Mouse (Mus musculus) hindbrain, embryonic 16.5 days (tissue): ENCODE data around the gene Fignl1. TPM values are rescaled to one million over a fixed set of nuclear protein-coding genes. Genes with fewer than 3 reads are reported as not detected.

Experiments
- ATAC-seq: fragments of 200-750 bp; cut with Nextera tagmentation; 2 replicates; pipeline ENCODE4 v1.8.0; 2017; ENCODE audit warnings: moderate TSS enrichment, moderate library complexity
- H3K27ac ChIP-seq: fragments of 300-500 bp; sonication (generic); 2 replicates; pipeline ENCODE4 v1.5.1; 2014; ENCODE audit warnings: low read depth, mild to moderate bottlenecking, control low read depth, low read length, moderate library complexity
- H3K27me3 ChIP-seq: fragments of 300-500 bp; sonication (generic); replicated peaks from 2 replicates; pipeline ENCODE4 v1.6.1; 2014; ENCODE audit warnings: low read length; ENCODE audit not compliant: control insufficient read depth, insufficient read depth
- H3K36me3 ChIP-seq: fragments of 300-500 bp; sonication (generic); 2 replicates; pipeline ENCODE4 v1.6.1; 2014; ENCODE audit warnings: mild to moderate bottlenecking, low read length, moderate library complexity, mixed read lengths; ENCODE audit not compliant: control insufficient read depth, insufficient read depth
- H3K4me1 ChIP-seq: fragments of 300-500 bp; sonication (generic); 2 replicates; pipeline ENCODE4 v1.6.1; 2014; ENCODE audit warnings: low read depth, low read length; ENCODE audit not compliant: control insufficient read depth, insufficient read depth
- H3K4me2 ChIP-seq: fragments of 300-500 bp; sonication (generic); 2 replicates; pipeline ENCODE4 v1.6.1; 2014; ENCODE audit warnings: mild to moderate bottlenecking, low read length, control low read depth, moderate library complexity
- H3K4me3 ChIP-seq: fragments of 300-500 bp; sonication (generic); 2 replicates; pipeline ENCODE4 v1.5.1; 2014; ENCODE audit warnings: mild to moderate bottlenecking, low read length, control low read depth, moderate library complexity
- H3K9ac ChIP-seq: fragments of 300-500 bp; sonication (generic); 2 replicates; pipeline ENCODE4 v1.6.1; 2014; ENCODE audit warnings: low read depth, mild to moderate bottlenecking, control low read depth, low read length, moderate library complexity
- H3K9me3 ChIP-seq: fragments of 300-500 bp; sonication (generic); 2 replicates; pipeline ENCODE4 v1.6.1; 2014; ENCODE audit warnings: mild to moderate bottlenecking, low read length, moderate library complexity; ENCODE audit not compliant: control insufficient read depth
- WGBS: fragments of 180-500 bp; shearing (Covaris S2); extraction: QIAGEN DNeasy Blood & Tissue Kit; methylation state at CpG from one replicate; pipeline ENCODE4 v1.1.7; 2014; 5-methylcytosine and 5-hydroxymethylcytosine counted together
- polyA plus RNA-seq: library from polyadenylated mRNA; unstranded; fragments of >200 nt; fragmentation: Nextera tagmentation; extraction: Ambion mirVana; gene quantifications from 2 replicates; pipeline ENCODE4 v1.2.1, GENCODE M21; 2015

Fignl1 gene
- polyA plus RNA-seq, 1 experiment from 2014 or later, result 12.4 TPM

GRCm38 (mm10) chr11:11739054-11739453, 69.7 kb downstream of the Fignl1 start:
- no peaks in the 10 kb centered on the region for H3K36me3 ChIP-seq
- no peak overlapping the region for H3K27ac ChIP-seq
- no peak for ATAC-seq
- WGBS, result 92% methylated on average over 3 of the region's 3 CpGs
- H3K9me3 ChIP-seq, result no peaks in the 10 kb centered on the region
- H3K4me1 ChIP-seq, result no peaks in the 10 kb centered on the region
- H3K4me2 ChIP-seq, result no peak overlapping the region
- no peak overlapping the region for H3K4me3 ChIP-seq
- H3K9ac ChIP-seq, result no peak overlapping the region
- H3K27me3 ChIP-seq, result no peaks in the 10 kb centered on the region

GRCm38 (mm10) chr11:11737562-11737961, 71.2 kb downstream of the Fignl1 start:
- WGBS, result 64% methylated on average over 2 of the region's 2 CpGs
- no peaks in the 10 kb centered on the region for H3K4me1 ChIP-seq
- no peak overlapping the region for H3K9ac ChIP-seq

More at GRCm38 (mm10) chr11:11737562-11737961, 71.2 kb downstream of the Fignl1 start:
- Histone ChIP-seq H3K36me3 (no peaks in the 10 kb centered on the region), H3K4me2 (no peak overlapping the region), H3K9me3 (no peaks in the 10 kb centered on the region), H3K27me3 (no peaks in the 10 kb centered on the region), H3K27ac (no peak overlapping the region), H3K4me3 (no peak overlapping the region)
- no peak for ATAC-seq

Other genes starting within 250 kb of the Fignl1 start
- not detected in 2 replicates for gene 4930512M02Rik, start 181.1 kb downstream of the Fignl1 start, polyA plus RNA-seq
- 1.3 and 1.4 TPM in 2 replicates for gene Ikzf1, start 124.0 kb downstream of the Fignl1 start, polyA plus RNA-seq
- gene Ddc, start 89.2 kb upstream of the Fignl1 start, polyA plus RNA-seq, result 10.6 and 11.9 TPM in 2 replicates
- 72.7 and 102 TPM in 2 replicates for gene Grb10, start 229.7 kb upstream of the Fignl1 start, polyA plus RNA-seq